Mouse (Mus musculus) limb, embryonic 11.5 days (tissue): ENCODE measurements at regions not wholly inside any gene's neighbourhood (a gene's known extent, or its start where the extent isn't known, plus 50 kb on each side); places are given as distances from the start of the nearest gene placed in this dataset.

ENCODE experiments used
- ATAC-seq: fragments of 200-750 bp; cut with Nextera tagmentation; 2 replicates; pipeline ENCODE4 v1.8.0; 2017; ENCODE audit warnings: low read depth; ENCODE audit not compliant: insufficient number of reproducible peaks, low FRiP score, low TSS enrichment
- DNase-seq: peaks from one replicate; pipeline ENCODE4 v3.0.0-alpha.2; 2015; ENCODE audit warnings: low spot score
- H3K27ac ChIP-seq: fragments of 300-500 bp; sonication (generic); replicated peaks from 2 replicates; pipeline ENCODE4 v1.5.1; 2014; ENCODE audit warnings: low read depth, mild to moderate bottlenecking, low read length
- H3K27me3 ChIP-seq: fragments of 300-500 bp; sonication (generic); 2 replicates; pipeline ENCODE4 v1.6.1; 2014; ENCODE audit warnings: mild to moderate bottlenecking, low read length, mixed read lengths; ENCODE audit not compliant: control insufficient read depth, insufficient read depth
- H3K36me3 ChIP-seq: fragments of 300-500 bp; sonication (generic); 2 replicates; pipeline ENCODE4 v1.6.1; 2014; ENCODE audit warnings: mild to moderate bottlenecking, low read length, moderate library complexity, mixed read lengths; ENCODE audit not compliant: control insufficient read depth, insufficient read depth
- H3K4me1 ChIP-seq: fragments of 300-500 bp; sonication (generic); 2 replicates; pipeline ENCODE4 v1.6.1; 2014; ENCODE audit warnings: low read length, mixed read lengths; ENCODE audit not compliant: control insufficient read depth, insufficient read depth
- H3K4me2 ChIP-seq: fragments of 300-500 bp; sonication (generic); 2 replicates; pipeline ENCODE4 v1.6.1; 2014; ENCODE audit warnings: low read depth, mild to moderate bottlenecking, moderate library complexity; ENCODE audit not compliant: severe bottlenecking
- H3K4me3 ChIP-seq: fragments of 300-500 bp; sonication (generic); 2 replicates; pipeline ENCODE4 v1.5.1; 2014; ENCODE audit warnings: low read depth, low read length
- H3K9ac ChIP-seq: fragments of 300-500 bp; sonication (generic); 2 replicates; pipeline ENCODE4 v1.6.1; 2014; ENCODE audit warnings: mild to moderate bottlenecking, low read length
- H3K9me3 ChIP-seq: fragments of 300-500 bp; sonication (generic); 2 replicates; pipeline ENCODE4 v1.6.1; 2016; ENCODE audit warnings: low read length; ENCODE audit not compliant: control insufficient read depth
- WGBS: fragments of 180-500 bp; shearing (Covaris S2); extraction: QIAGEN DNeasy Blood & Tissue Kit; methylation state at CpG from one replicate; pipeline ENCODE4 v1.1.7; 2014; 5-methylcytosine and 5-hydroxymethylcytosine counted together

DNA sequence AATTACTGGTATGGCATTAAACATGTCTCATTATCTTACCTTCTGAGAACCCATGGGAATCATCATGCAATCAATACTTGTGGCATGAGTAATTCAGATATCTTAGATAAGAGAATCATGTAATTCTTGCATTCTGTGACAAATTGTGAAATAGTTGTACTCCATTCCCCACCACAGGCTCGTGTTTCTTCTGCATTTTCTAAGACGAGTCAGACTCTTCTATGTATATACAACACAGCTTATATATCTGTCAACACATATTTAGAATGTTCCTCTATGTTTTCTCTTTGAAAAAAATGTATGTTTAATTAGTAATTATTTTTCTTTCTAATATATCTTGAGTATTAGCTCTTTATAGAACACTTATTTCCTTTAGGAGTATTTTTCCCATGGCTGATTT lies 527.7 kb downstream of the Otol1 start:
- 75% methylated on average over 2 of the region's 2 CpGs for WGBS
- H3K9me3 ChIP-seq = no peaks in the 10 kb centered on the region
- DNase-seq (no peak), ATAC-seq (no peak)
- no peaks in the 10 kb centered on the region for H3K4me1 ChIP-seq
- H3K9ac ChIP-seq = no peak overlapping the region
- H3K4me3 ChIP-seq = no peak overlapping the region
- H3K36me3 ChIP-seq = no peaks in the 10 kb centered on the region
- no peak overlapping the region for H3K27ac ChIP-seq
- no peaks in the 10 kb centered on the region for H3K27me3 ChIP-seq
- H3K4me2 ChIP-seq = no peak overlapping the region

- no peak for ATAC-seq
- WGBS = 77% methylated on average over 1 of the region's 1 CpGs
- no peaks in the 10 kb centered on the region for H3K36me3 ChIP-seq
Measured at GRCm38 (mm10) chr3:70543911-70544310, 536.5 kb downstream of the Otol1 start.

GRCm38 (mm10) chr3:70557821-70558220 lies 550.4 kb downstream of the Otol1 start:
- no peak overlapping the region for H3K4me2 ChIP-seq
- ATAC-seq (no peak), DNase-seq (no peak)
- H3K4me1 ChIP-seq = no peaks in the 10 kb centered on the region
- no peak overlapping the region for H3K9ac ChIP-seq
- no peaks in the 10 kb centered on the region for H3K27me3 ChIP-seq
- H3K4me3 ChIP-seq = no peak overlapping the region
- H3K27ac ChIP-seq = no peak overlapping the region
- 90% methylated on average over 4 of the region's 4 CpGs for WGBS
- no peaks in the 10 kb centered on the region for H3K36me3 ChIP-seq
- H3K9me3 ChIP-seq = no peaks in the 10 kb centered on the region

More at GRCm38 (mm10) chr3:70543911-70544310, 536.5 kb downstream of the Otol1 start:
- H3K9me3 ChIP-seq = no peaks in the 10 kb centered on the region
- no peak overlapping the region for H3K4me3 ChIP-seq
- H3K27ac ChIP-seq = no peak overlapping the region
- H3K4me1 ChIP-seq = no peaks in the 10 kb centered on the region
- DNase-seq = no peak
- no peak overlapping the region for H3K4me2 ChIP-seq
- no peaks in the 10 kb centered on the region for H3K27me3 ChIP-seq
- no peak overlapping the region for H3K9ac ChIP-seq

DNA sequence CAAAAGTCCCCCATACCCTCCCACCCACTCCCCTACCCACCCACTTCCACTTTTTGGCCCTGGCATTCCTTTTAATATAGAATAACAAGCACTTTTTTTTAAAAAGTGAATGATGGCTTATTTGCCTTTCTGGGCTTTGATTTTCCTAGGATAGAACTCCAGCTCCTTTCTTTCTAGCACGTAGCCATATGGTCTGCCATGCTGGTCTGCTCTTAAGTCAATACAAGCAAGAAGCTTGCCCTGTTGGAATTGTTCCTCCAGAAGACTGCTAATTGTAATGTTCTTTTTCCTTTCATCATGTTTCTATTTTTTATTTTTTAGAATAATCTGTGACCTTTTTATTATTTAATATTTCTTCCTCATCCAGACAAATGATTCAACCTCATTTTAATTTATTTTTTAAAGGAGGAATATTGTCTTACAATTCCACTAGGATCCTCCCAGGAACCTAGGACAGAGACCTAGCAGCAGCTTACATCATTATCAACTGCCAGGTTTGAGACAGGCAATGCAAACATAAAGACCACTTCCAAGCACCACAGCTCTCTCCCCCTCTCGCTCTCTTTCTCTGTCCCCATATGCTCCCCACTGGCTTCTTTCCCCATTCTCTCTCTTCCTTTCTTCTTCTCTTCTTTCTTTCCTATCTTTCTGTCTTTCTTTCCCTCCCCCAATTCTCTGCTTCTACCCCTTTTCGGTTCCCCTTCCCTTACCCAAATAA lies 558.9 kb downstream of the Otol1 start:
- Histone ChIP-seq H3K9ac (no peak overlapping the region), H3K9me3 (no peaks in the 10 kb centered on the region), H3K27ac (no peak overlapping the region), H3K4me1 (no peaks in the 10 kb centered on the region), H3K27me3 (no peaks in the 10 kb centered on the region), H3K4me2 (no peak overlapping the region), H3K4me3 (no peak overlapping the region), H3K36me3 (no peaks in the 10 kb centered on the region)
- ATAC-seq = no peak
- DNase-seq = no peak
- WGBS = 82% methylated on average over 3 of the region's 3 CpGs

DNA sequence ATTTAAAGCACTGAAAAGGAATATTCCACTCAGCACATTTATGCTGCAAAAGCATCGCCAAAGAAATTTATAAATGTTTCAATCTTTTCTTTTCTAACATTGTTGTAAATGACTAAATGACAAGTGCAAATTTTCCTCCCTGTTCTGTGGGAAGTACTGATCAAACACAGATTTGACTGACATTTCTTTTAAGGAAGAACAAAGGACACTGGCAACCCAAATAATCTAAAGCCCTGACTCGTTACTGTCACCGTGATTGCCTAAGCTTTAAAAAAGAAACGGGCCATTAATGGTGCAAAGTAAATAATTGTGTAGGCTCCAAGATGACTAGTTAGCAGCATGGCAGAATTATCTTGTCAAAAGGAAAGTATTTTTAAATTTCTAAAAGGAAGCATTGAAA lies 587.4 kb downstream of the Otol1 start:
- Histone ChIP-seq H3K9ac (no peak overlapping the region), H3K36me3 (no peaks in the 10 kb centered on the region), H3K27ac (no peak overlapping the region), H3K27me3 (no peaks in the 10 kb centered on the region), H3K4me1 (no peaks in the 10 kb centered on the region), H3K4me2 (no peak overlapping the region), H3K4me3 (no peak overlapping the region), H3K9me3 (no peaks in the 10 kb centered on the region)
- ATAC-seq = no peak
- 45% methylated on average over 4 of the region's 4 CpGs for WGBS
- no peak for DNase-seq
